Mouse (Mus musculus) stomach, embryonic 16.5 days (tissue): ENCODE data around the gene Npnt. TPM values are rescaled to one million over a fixed set of nuclear protein-coding genes. Genes with fewer than 3 reads are reported as not detected.
A peak's percentile ranks its signal among the peaks of the same experiment; 100 is the strongest.

Experiments
- ATAC-seq: fragments of 200-750 bp; cut with Nextera tagmentation; 2 replicates; pipeline ENCODE4 v1.8.0; 2017; ENCODE audit warnings: moderate number of reproducible peaks, moderate TSS enrichment; ENCODE audit not compliant: insufficient read depth, low FRiP score
- H3K27ac ChIP-seq: fragments of 300-500 bp; sonication (generic); 2 replicates; pipeline ENCODE4 v1.5.1; 2014; ENCODE audit warnings: low read length
- H3K27me3 ChIP-seq: fragments of 300-500 bp; sonication (generic); 2 replicates; pipeline ENCODE4 v1.6.1; 2014; ENCODE audit warnings: low read length, control low read depth, mixed read lengths; ENCODE audit not compliant: control insufficient read depth, insufficient read depth
- H3K36me3 ChIP-seq: fragments of 300-500 bp; sonication (generic); 2 replicates; pipeline ENCODE4 v1.6.1; 2014; ENCODE audit warnings: low read length; ENCODE audit not compliant: control insufficient read depth, insufficient read depth
- H3K4me1 ChIP-seq: fragments of 300-500 bp; sonication (generic); 2 replicates; pipeline ENCODE4 v1.6.1; 2014; ENCODE audit warnings: low read length, control low read depth, mixed read lengths; ENCODE audit not compliant: control insufficient read depth, insufficient read depth
- H3K4me2 ChIP-seq: fragments of 300-500 bp; sonication (generic); 2 replicates; pipeline ENCODE4 v1.6.1; 2014; ENCODE audit warnings: low read depth, low read length, mixed read lengths
- H3K4me3 ChIP-seq: fragments of 300-500 bp; sonication (generic); replicated peaks from 2 replicates; pipeline ENCODE4 v1.5.1; 2014; ENCODE audit warnings: mild to moderate bottlenecking, low read length
- H3K9ac ChIP-seq: fragments of 300-500 bp; sonication (generic); 2 replicates; pipeline ENCODE4 v1.6.1; 2014; ENCODE audit warnings: low read length
- H3K9me3 ChIP-seq: fragments of 300-500 bp; sonication (generic); replicated peaks from 2 replicates; pipeline ENCODE4 v1.6.1; 2016; ENCODE audit warnings: low read length, control low read depth; ENCODE audit not compliant: control insufficient read depth
- WGBS: fragments of 180-500 bp; shearing (Covaris S2); extraction: QIAGEN DNeasy Blood & Tissue Kit; methylation state at CpG from one replicate; pipeline ENCODE4 v1.1.7; 2014; 5-methylcytosine and 5-hydroxymethylcytosine counted together
- polyA plus RNA-seq: library from polyadenylated mRNA; unstranded; fragments of >200 nt; fragmentation: Nextera tagmentation; extraction: Ambion mirVana; gene quantifications from 2 replicates; pipeline ENCODE4 v1.2.1, GENCODE M21; 2015

Npnt gene
- polyA plus RNA-seq: 67.3 and 69.7 TPM in 2 replicates

- Histone ChIP-seq H3K9ac (peak within 1 kb of the TSS; percentile 79), H3K36me3 (no peaks in the 10 kb centered on the region), H3K27ac (no peak within 1 kb of the TSS), H3K27me3 (no peaks in the 10 kb centered on the region), H3K4me3 (peak within 1 kb of the TSS; percentile 65), H3K4me2 (peak within 1 kb of the TSS; percentile 97), H3K4me1 (peaks cover 11% of the 10 kb centered on the region; the same call in 1 of the 2 replicates), H3K9me3 (no peaks in the 10 kb centered on the region)
- ATAC-seq: peak; percentile 85
- WGBS: under 1% methylated on average over 78 of the region's 82 CpGs
Observed at GRCm38 (mm10) chr3:132949791-132950528, at the start of gene Npnt. TSS of gene Npnt (minus strand) at chr3:132950291.

GRCm38 (mm10) chr3:132996299-132996698 lies 46.2 kb upstream of the Npnt start:
- Histone ChIP-seq H3K27me3 (no peaks in the 10 kb centered on the region), H3K9ac (no peak overlapping the region), H3K36me3 (no peaks in the 10 kb centered on the region), H3K27ac (no peak overlapping the region), H3K4me2 (no peak overlapping the region), H3K9me3 (no peaks in the 10 kb centered on the region), H3K4me1 (no peaks in the 10 kb centered on the region), H3K4me3 (no peak overlapping the region)
- no peak for ATAC-seq
- WGBS: 80% methylated on average over 9 of the region's 9 CpGs

GRCm38 (mm10) chr3:132995904-132996267 lies 45.8 kb upstream of the Npnt start:
- H3K4me1 ChIP-seq: no peaks in the 10 kb centered on the region
- no peaks in the 10 kb centered on the region for H3K27me3 ChIP-seq
- no peak overlapping the region for H3K9ac ChIP-seq
- H3K9me3 ChIP-seq: no peaks in the 10 kb centered on the region
- 74% methylated on average over 3 of the region's 3 CpGs for WGBS
- no peak overlapping the region for H3K4me3 ChIP-seq
- ATAC-seq: no peak
- H3K4me2 ChIP-seq: no peak overlapping the region
- no peaks in the 10 kb centered on the region for H3K36me3 ChIP-seq
- no peak overlapping the region for H3K27ac ChIP-seq

GRCm38 (mm10) chr3:132995172-132995903 lies 45.2 kb upstream of the Npnt start:
- H3K9ac ChIP-seq: no peak overlapping the region
- no peak overlapping the region for H3K27ac ChIP-seq
- H3K36me3 ChIP-seq: no peaks in the 10 kb centered on the region
- 67% methylated on average over 7 of the region's 7 CpGs for WGBS
- no peaks in the 10 kb centered on the region for H3K4me1 ChIP-seq
- no peaks in the 10 kb centered on the region for H3K27me3 ChIP-seq
- H3K9me3 ChIP-seq: no peaks in the 10 kb centered on the region
- peak; percentile 33; the same call in 1 of the 2 replicates for ATAC-seq
- H3K4me3 ChIP-seq: no peak overlapping the region
- no peak overlapping the region for H3K4me2 ChIP-seq

GRCm38 (mm10) chr3:132986188-132986587 lies 36.1 kb upstream of the Npnt start:
- H3K4me2 ChIP-seq: no peak overlapping the region
- H3K27ac ChIP-seq: no peak overlapping the region
- H3K4me1 ChIP-seq: 0 out of 2 replicates have a peak, but pooled peaks cover 2% of the 10 kb centered on the region
- H3K9ac ChIP-seq: no peak overlapping the region
- no peaks in the 10 kb centered on the region for H3K9me3 ChIP-seq
- H3K4me3 ChIP-seq: no peak overlapping the region
- WGBS: 77% methylated on average over 5 of the region's 5 CpGs
- no peaks in the 10 kb centered on the region for H3K36me3 ChIP-seq
- no peaks in the 10 kb centered on the region for H3K27me3 ChIP-seq
- ATAC-seq: no peak

GRCm38 (mm10) chr3:132983845-132984485 lies 33.9 kb upstream of the Npnt start:
- ATAC-seq: peak; percentile 60; the same call in 1 of the 2 replicates
- Histone ChIP-seq H3K36me3 (0 out of 2 replicates have a peak, but pooled peaks cover under 1% of the 10 kb centered on the region), H3K9me3 (no peaks in the 10 kb centered on the region), H3K4me3 (no peak overlapping the region), H3K4me1 (0 out of 2 replicates have a peak, but pooled peaks cover 2% of the 10 kb centered on the region), H3K9ac (no peak overlapping the region), H3K27me3 (no peaks in the 10 kb centered on the region), H3K4me2 (no peak overlapping the region), H3K27ac (peak overlapping the region; percentile 8)
- 20% methylated on average over 4 of the region's 4 CpGs for WGBS

GRCm38 (mm10) chr3:132981968-132982367 lies 31.9 kb upstream of the Npnt start:
- no peaks in the 10 kb centered on the region for H3K27me3 ChIP-seq
- no peaks in the 10 kb centered on the region for H3K9me3 ChIP-seq
- H3K4me1 ChIP-seq: 0 out of 2 replicates have a peak, but pooled peaks cover 2% of the 10 kb centered on the region
- WGBS: 93% methylated on average over 2 of the region's 2 CpGs
- H3K9ac ChIP-seq: no peak overlapping the region
- no peak overlapping the region for H3K4me2 ChIP-seq
- no peak for ATAC-seq
- H3K4me3 ChIP-seq: no peak overlapping the region
- H3K27ac ChIP-seq: no peak overlapping the region
- H3K36me3 ChIP-seq: peaks cover 4% of the 10 kb centered on the region; the same call in 1 of the 2 replicates

- Histone ChIP-seq H3K4me3 (no peak overlapping the region), H3K9me3 (no peaks in the 10 kb centered on the region), H3K4me2 (no peak overlapping the region), H3K27me3 (no peaks in the 10 kb centered on the region), H3K9ac (no peak overlapping the region), H3K27ac (no peak overlapping the region), H3K36me3 (peaks cover 4% of the 10 kb centered on the region; the same call in 1 of the 2 replicates), H3K4me1 (0 out of 2 replicates have a peak, but pooled peaks cover 2% of the 10 kb centered on the region)
- no peak for ATAC-seq
- WGBS: 92% methylated on average over 12 of the region's 12 CpGs
Observed at GRCm38 (mm10) chr3:132979781-132980461, 29.8 kb upstream of the Npnt start.
